Mouse (Mus musculus) gastrocnemius, adult 2 months (tissue): ENCODE data around the gene Gm21970. TPM values are rescaled to one million over a fixed set of nuclear protein-coding genes. Genes with fewer than 3 reads are reported as not detected.

Source experiments
- DNase-seq: peaks from one replicate; pipeline ENCODE4 v3.0.0; 2022
- H3K27ac ChIP-seq: fragments of 200-600 bp; 2 replicates; pipeline ENCODE4 v1.8.1; 2022; ENCODE audit warnings: mild to moderate bottlenecking
- H3K4me3 ChIP-seq: fragments of 200-600 bp; 2 replicates; pipeline ENCODE4 v1.8.1; 2022; ENCODE audit warnings: mild to moderate bottlenecking, moderate library complexity
- CTCF ChIP-seq: fragments of 200-600 bp; IDR thresholded peaks from 2 replicates; pipeline ENCODE4 v1.8.1; 2022; ENCODE audit warnings: antibody characterized with exemption, mild to moderate bottlenecking, moderate library complexity
- intact Hi-C: fragments of 180-260 bp; cut with DNase I; formaldehyde crosslinking; loops from one replicate; pipeline ENCODE4 v1.15.1; 2025
- total RNA-seq, 2 experiments: library from RNA; stranded (reverse); gene quantifications; 2 replicates each; pipeline ENCODE4 v1.2.3; 2021

The Gm21970 gene
- total RNA-seq, 2 experiments from 2014 or later, result 0.45 TPM; not detected in 1

GRCm38 (mm10) chr16:91413102-91413844 is 21.8 kb downstream of the Gm21970 start:
- Histone ChIP-seq H3K4me3 (no peak overlapping the region), H3K27ac (peak overlapping the region; percentile 43; the same call in 1 of the 2 replicates)
- TF ChIP-seq CTCF, result no peak
- intact Hi-C loops, result no loop called here
- no peak for DNase-seq

- DNase-seq, result no peak
- TF ChIP-seq CTCF, result no peak
- no peak overlapping the region for H3K27ac ChIP-seq
- intact Hi-C loops, result no loop called here
- H3K4me3 ChIP-seq, result no peak overlapping the region
Measured at GRCm38 (mm10) chr16:91415391-91416189, 24.1 kb downstream of the Gm21970 start.

DNA sequence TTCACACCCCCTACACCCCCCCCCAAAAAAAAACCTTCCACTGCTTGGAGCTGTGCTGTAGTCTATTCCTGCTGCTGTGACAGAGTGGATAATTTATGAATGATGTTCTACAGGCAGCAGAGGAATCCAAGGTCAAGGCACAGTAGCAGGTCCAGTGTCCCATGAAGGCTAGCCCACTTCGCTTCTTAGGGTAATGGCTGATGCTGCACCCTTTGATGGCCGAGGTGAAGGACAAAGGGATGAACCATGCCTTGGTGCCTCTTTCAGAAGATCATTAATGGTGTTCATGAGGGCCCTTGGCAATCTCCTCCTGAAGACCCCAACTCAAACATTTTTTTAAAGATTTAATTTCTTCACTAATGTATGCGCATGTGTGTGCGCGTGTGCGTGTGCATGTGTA is 24.8 kb downstream of the Gm21970 start:
- H3K27ac ChIP-seq, result no peak overlapping the region
- intact Hi-C loops, result no loop called here

DNA sequence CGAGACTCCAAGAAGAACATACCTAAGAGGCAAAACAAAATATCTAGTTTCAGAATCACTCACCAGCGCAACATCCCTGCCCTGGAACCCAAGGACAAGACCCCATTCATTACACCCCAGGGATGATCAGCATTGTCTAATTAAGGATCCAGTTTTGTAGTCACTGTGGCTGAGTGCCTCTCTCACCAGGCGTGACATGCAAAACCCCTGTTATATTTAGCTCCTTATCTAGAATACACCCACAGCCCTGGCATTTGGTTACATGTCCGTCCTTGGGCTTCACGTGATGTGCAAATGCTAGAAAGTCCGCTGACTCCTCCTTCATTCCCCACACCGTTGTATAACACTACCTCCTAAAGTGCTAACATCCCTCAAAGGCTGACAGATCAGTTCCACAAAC is 25.4 kb downstream of the Gm21970 start:
- no peak for DNase-seq
- TF ChIP-seq CTCF, result no peak
- no peak overlapping the region for H3K4me3 ChIP-seq
- intact Hi-C loops, result no loop called here
- 0 out of 2 replicates have a peak overlapping the region, but pooled peaks have one; percentile 3 for H3K27ac ChIP-seq

More for the DNA sequence above, 24.8 kb downstream of the Gm21970 start:
- no peak for DNase-seq
- H3K4me3 ChIP-seq, result no peak overlapping the region
- no peak for TF ChIP-seq CTCF

DNA sequence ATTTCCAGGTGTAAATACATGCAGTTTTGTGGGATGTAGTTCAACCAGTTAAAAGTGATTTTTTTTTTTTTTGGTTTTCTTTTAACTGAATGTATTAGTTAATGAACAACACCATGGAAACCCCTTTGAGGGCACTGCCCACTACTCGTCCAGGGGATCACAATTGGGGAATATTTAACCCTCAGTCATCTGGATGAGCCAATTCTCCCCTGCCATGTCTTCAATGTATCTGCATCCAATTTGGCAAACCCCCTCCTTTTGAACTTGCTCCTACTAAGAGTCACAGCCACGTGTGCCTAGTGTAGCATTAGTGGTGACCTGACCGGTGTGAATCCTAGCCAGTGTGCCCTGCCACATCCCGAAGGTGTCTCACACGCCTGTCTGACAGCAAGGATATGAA is 27.0 kb downstream of the Gm21970 start:
- H3K4me3 ChIP-seq, result no peak overlapping the region
- intact Hi-C loops, result no loop called here
- H3K27ac ChIP-seq, result no peak overlapping the region
- no peak for DNase-seq
- TF ChIP-seq CTCF, result no peak

GRCm38 (mm10) chr16:91425816-91426215 is 34.3 kb downstream of the Gm21970 start:
- TF ChIP-seq CTCF, result no peak
- DNase-seq, result no peak
- Histone ChIP-seq H3K27ac (no peak overlapping the region), H3K4me3 (no peak overlapping the region)
- intact Hi-C loops, result no loop called here

DNA sequence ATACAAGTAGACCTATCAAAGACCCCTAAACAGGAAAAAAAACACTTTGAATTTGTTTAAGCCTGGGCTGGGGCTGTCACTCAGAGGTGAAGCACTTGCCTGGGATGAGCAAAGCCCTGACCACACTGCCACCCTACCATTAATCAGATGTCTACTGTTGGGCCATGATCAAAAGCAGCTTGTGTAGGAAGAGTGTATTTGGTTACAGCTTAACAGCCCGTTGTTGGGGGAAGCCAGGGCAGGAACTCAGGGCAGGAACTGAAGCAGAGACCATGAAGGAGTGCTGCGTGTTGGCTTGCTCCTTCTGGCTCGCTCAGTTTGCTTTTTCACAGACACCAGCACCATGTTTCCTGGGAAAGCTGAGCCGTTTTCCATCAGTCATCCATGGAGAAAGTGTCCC is 35.1 kb downstream of the Gm21970 start:
- no peak for TF ChIP-seq CTCF
- Histone ChIP-seq H3K4me3 (no peak overlapping the region), H3K27ac (peak overlapping the region; percentile 48; the same call in 1 of the 2 replicates)
- DNase-seq, result no peak
- intact Hi-C loops, result no loop called here

GRCm38 (mm10) chr16:91427461-91427860 is 35.9 kb downstream of the Gm21970 start:
- DNase-seq, result no peak
- no peak for TF ChIP-seq CTCF

DNA sequence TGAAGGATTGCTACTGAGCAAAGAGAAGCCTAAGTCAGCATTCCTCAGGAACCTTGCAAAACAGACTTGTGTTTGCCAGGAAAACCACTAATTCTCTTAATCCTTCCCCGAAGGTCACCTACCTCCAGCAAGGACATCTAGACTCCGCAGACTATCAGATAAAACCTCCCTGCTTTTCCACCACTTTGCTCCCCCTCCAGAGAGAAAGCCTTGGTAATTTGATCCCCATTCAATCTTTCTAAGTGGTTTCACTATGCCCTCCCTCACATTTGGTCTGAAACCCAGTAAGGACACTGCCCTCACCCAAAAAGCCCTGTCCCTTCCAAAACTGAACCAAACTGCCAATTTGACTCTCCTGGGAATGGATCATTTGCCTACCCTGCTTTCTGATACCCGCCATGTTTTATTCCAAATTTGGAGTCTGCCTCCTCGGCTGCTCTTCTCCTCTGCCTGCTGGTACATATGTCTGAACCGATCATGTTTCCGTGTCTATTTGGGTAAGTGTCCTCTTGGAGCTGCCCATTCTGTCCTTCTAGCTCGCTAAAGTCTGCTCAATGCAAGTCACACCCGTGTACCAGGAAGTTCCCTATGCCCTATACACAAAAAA is 36.8 kb downstream of the Gm21970 start:
- Histone ChIP-seq H3K4me3 (peak overlapping the region; percentile 23; the same call in 1 of the 2 replicates), H3K27ac (peak overlapping the region; percentile 65)
- intact Hi-C loops, result no loop called here
- no peak for DNase-seq
- no peak for TF ChIP-seq CTCF

More at GRCm38 (mm10) chr16:91427461-91427860, 35.9 kb downstream of the Gm21970 start:
- Histone ChIP-seq H3K27ac (peak overlapping the region; percentile 65), H3K4me3 (no peak overlapping the region)
- intact Hi-C loops, result no loop called here

DNA sequence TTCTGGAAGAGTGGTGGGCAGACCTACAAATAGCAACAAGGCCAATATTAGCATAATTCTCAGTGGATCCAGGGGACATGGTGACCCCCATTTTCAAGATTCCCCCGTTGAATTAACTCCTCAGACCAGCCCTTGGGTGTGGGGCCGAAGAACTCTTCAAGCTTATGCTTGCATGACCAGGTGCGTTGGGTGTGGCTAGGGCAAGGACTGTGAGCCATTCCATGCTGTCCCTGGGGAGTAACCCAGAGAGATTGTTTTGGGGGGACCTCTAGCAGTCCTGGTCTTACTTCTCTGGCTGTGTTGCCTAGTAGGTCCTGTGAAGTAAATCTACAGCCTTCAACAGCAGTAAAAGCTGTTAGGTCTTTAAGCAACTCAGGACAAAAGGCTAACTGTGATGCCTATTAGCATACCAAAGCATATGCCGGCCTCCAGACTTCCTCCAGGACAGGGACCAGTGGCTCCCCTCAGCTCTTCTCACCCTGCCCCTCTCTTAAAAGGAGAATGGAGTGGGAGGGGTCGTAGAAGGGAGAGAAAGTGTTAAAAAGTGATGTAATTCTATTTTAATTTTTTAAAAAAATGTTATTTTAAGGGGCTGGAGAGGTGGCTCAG is 41.3 kb downstream of the Gm21970 start:
- Histone ChIP-seq H3K4me3 (no peak overlapping the region), H3K27ac (no peak overlapping the region)
- TF ChIP-seq CTCF, result no peak
- intact Hi-C loops, result no loop called here
- DNase-seq, result no peak

- TF ChIP-seq CTCF, result no peak
- Histone ChIP-seq H3K27ac (no peak overlapping the region), H3K4me3 (no peak overlapping the region)
- intact Hi-C loops, result no loop called here
- DNase-seq, result no peak
Measured at GRCm38 (mm10) chr16:91433329-91433933, 41.9 kb downstream of the Gm21970 start.

DNA sequence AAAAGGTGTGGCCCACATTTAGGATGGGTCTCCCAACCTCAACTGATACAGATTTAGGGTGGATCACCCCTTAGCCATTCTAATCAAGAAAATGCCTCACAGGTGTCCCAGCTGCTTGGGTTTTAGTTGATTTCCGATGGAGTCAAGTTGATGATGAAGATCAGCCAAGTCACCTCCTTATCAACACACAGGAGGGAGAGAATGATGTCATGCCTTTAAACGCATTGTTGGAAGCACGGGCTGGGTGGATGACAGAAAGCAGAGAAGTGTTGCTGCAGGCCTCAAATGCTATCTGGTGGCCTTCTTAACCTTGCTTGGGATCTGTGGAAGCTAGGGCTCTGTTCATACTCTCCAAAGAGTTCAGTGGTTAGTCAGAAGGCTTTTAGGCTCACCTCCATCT is 42.6 kb downstream of the Gm21970 start:
- Histone ChIP-seq H3K4me3 (no peak overlapping the region), H3K27ac (no peak overlapping the region)
- TF ChIP-seq CTCF, result no peak
- intact Hi-C loops, result no loop called here
- DNase-seq, result no peak
